Mouse (Mus musculus) midbrain, embryonic 14.5 days (tissue): ENCODE measurements around the gene Flrt1. TPM values are rescaled to one million over a fixed set of nuclear protein-coding genes. Genes with fewer than 3 reads are reported as not detected.
A peak's percentile ranks its signal among the peaks of the same experiment; 100 is the strongest.

ENCODE experiments used
- ATAC-seq: fragments of 200-750 bp; cut with Nextera tagmentation; 2 replicates; pipeline ENCODE4 v1.8.0; 2017; ENCODE audit warnings: moderate number of reproducible peaks, moderate library complexity; ENCODE audit not compliant: low FRiP score, low TSS enrichment
- DNase-seq: peaks from one replicate; pipeline ENCODE4 v3.0.0-alpha.2; 2015
- H3K27ac ChIP-seq: fragments of 300-500 bp; sonication (generic); replicated peaks from 2 replicates; pipeline ENCODE4 v1.5.1; 2014; ENCODE audit warnings: mild to moderate bottlenecking, low read depth, low read length, moderate library complexity
- H3K27me3 ChIP-seq: fragments of 300-500 bp; sonication (generic); 2 replicates; pipeline ENCODE4 v1.6.1; 2014; ENCODE audit warnings: low read length, control low read depth, mixed read lengths; ENCODE audit not compliant: control insufficient read depth, insufficient read depth
- H3K36me3 ChIP-seq: fragments of 300-500 bp; sonication (generic); 2 replicates; pipeline ENCODE4 v1.6.1; 2014; ENCODE audit warnings: low read length, control low read depth; ENCODE audit not compliant: control insufficient read depth, insufficient read depth
- H3K4me1 ChIP-seq: fragments of 300-500 bp; sonication (generic); 2 replicates; pipeline ENCODE4 v1.6.1; 2014; ENCODE audit warnings: mild to moderate bottlenecking, antibody characterized with exemption, low read length, control low read depth; ENCODE audit not compliant: control insufficient read depth, insufficient read depth
- H3K4me2 ChIP-seq: fragments of 300-500 bp; sonication (generic); 2 replicates; pipeline ENCODE4 v1.6.1; 2014; ENCODE audit warnings: mild to moderate bottlenecking, low read length, moderate library complexity
- H3K4me3 ChIP-seq: fragments of 300-500 bp; sonication (generic); replicated peaks from 2 replicates; pipeline ENCODE4 v1.5.1; 2014; ENCODE audit warnings: low read depth, low read length
- H3K9ac ChIP-seq: fragments of 300-500 bp; sonication (generic); replicated peaks from 2 replicates; pipeline ENCODE4 v1.6.1; 2014; ENCODE audit warnings: mild to moderate bottlenecking, low read length, moderate library complexity
- H3K9me3 ChIP-seq: fragments of 300-500 bp; sonication (generic); 2 replicates; pipeline ENCODE4 v1.6.1; 2016; ENCODE audit warnings: low read length, control low read depth, mixed read lengths; ENCODE audit not compliant: control insufficient read depth
- WGBS: fragments of 180-500 bp; shearing (Covaris S2); extraction: QIAGEN DNeasy Blood & Tissue Kit; methylation state at CpG from one replicate; pipeline ENCODE4 v1.1.7; 2014; 5-methylcytosine and 5-hydroxymethylcytosine counted together
- polyA plus RNA-seq: library from polyadenylated mRNA; unstranded; fragments of >200 nt; fragmentation: Nextera tagmentation; extraction: Ambion mirVana; gene quantifications from 2 replicates; pipeline ENCODE4 v1.2.1, GENCODE M21; 2014

Flrt1 gene
- polyA plus RNA-seq, 1 experiment from 2014 or later = 10.2 TPM

GRCm38 (mm10) chr19:7136714-7137498, 31.4 kb upstream of the Flrt1 start:
- Histone ChIP-seq H3K9ac (no peak overlapping the region), H3K27ac (no peak overlapping the region), H3K4me3 (no peak overlapping the region), H3K4me1 (peaks cover 89% of the 10 kb centered on the region), H3K9me3 (no peaks in the 10 kb centered on the region), H3K27me3 (no peaks in the 10 kb centered on the region), H3K36me3 (no peaks in the 10 kb centered on the region), H3K4me2 (no peak overlapping the region)
- DNase-seq = no peak
- ATAC-seq = no peak
- 32% methylated on average over 14 of the region's 14 CpGs for WGBS

GRCm38 (mm10) chr19:7136016-7136415, 30.5 kb upstream of the Flrt1 start:
- 11% methylated on average over 9 of the region's 9 CpGs for WGBS
- H3K4me2 ChIP-seq = no peak overlapping the region
- H3K9ac ChIP-seq = no peak overlapping the region
- H3K9me3 ChIP-seq = no peaks in the 10 kb centered on the region
- H3K36me3 ChIP-seq = no peaks in the 10 kb centered on the region
- DNase-seq = peak; percentile 56
- H3K4me1 ChIP-seq = peaks cover 80% of the 10 kb centered on the region
- H3K27ac ChIP-seq = peak overlapping the region; percentile 67; the same call in 1 of the 2 replicates
- ATAC-seq = no peak
- H3K4me3 ChIP-seq = no peak overlapping the region
- H3K27me3 ChIP-seq = no peaks in the 10 kb centered on the region

GRCm38 (mm10) chr19:7135525-7135924, 30.0 kb upstream of the Flrt1 start:
- H3K4me2 ChIP-seq = no peak overlapping the region
- 3% methylated on average over 9 of the region's 9 CpGs for WGBS
- peaks cover 75% of the 10 kb centered on the region for H3K4me1 ChIP-seq
- no peaks in the 10 kb centered on the region for H3K27me3 ChIP-seq
- ATAC-seq (peak; percentile 57), DNase-seq (peak; percentile 65)
- H3K9ac ChIP-seq = no peak overlapping the region
- H3K27ac ChIP-seq = peak overlapping the region; percentile 67; the same call in 1 of the 2 replicates
- H3K36me3 ChIP-seq = no peaks in the 10 kb centered on the region
- H3K9me3 ChIP-seq = no peaks in the 10 kb centered on the region
- H3K4me3 ChIP-seq = no peak overlapping the region

- Histone ChIP-seq H3K9ac (peak overlapping the region; percentile 27; the same call in 1 of the 2 replicates), H3K36me3 (no peaks in the 10 kb centered on the region), H3K4me3 (no peak overlapping the region), H3K4me1 (peaks cover 67% of the 10 kb centered on the region), H3K27me3 (no peaks in the 10 kb centered on the region), H3K9me3 (no peaks in the 10 kb centered on the region), H3K4me2 (peak overlapping the region; percentile 18; the same call in 1 of the 2 replicates), H3K27ac (peak overlapping the region; percentile 67)
- ATAC-seq = peak; percentile 62; the same call in 1 of the 2 replicates
- 7% methylated on average over 17 of the region's 17 CpGs for WGBS
- DNase-seq = peak; percentile 71
Observed at GRCm38 (mm10) chr19:7134631-7135091, 29.1 kb upstream of the Flrt1 start.

GRCm38 (mm10) chr19:7133436-7133835, 27.9 kb upstream of the Flrt1 start:
- 78% methylated on average over 9 of the region's 9 CpGs for WGBS
- Histone ChIP-seq H3K27ac (no peak overlapping the region), H3K4me2 (no peak overlapping the region), H3K4me3 (no peak overlapping the region), H3K36me3 (no peaks in the 10 kb centered on the region), H3K9me3 (no peaks in the 10 kb centered on the region), H3K27me3 (no peaks in the 10 kb centered on the region), H3K4me1 (peaks cover 68% of the 10 kb centered on the region), H3K9ac (no peak overlapping the region)
- DNase-seq = no peak
- no peak for ATAC-seq

- H3K36me3 ChIP-seq = no peaks in the 10 kb centered on the region
- no peak overlapping the region for H3K9ac ChIP-seq
- peaks cover 39% of the 10 kb centered on the region for H3K4me1 ChIP-seq
- DNase-seq = no peak
- ATAC-seq = no peak
- H3K9me3 ChIP-seq = no peaks in the 10 kb centered on the region
- no peak overlapping the region for H3K4me2 ChIP-seq
- no peak overlapping the region for H3K4me3 ChIP-seq
- no peak overlapping the region for H3K27ac ChIP-seq
- H3K27me3 ChIP-seq = no peaks in the 10 kb centered on the region
- 82% methylated on average over 11 of the region's 11 CpGs for WGBS
Observed at GRCm38 (mm10) chr19:7130317-7130716, 24.8 kb upstream of the Flrt1 start.

- Histone ChIP-seq H3K27ac (peak overlapping the region; percentile 57), H3K9me3 (no peaks in the 10 kb centered on the region), H3K36me3 (no peaks in the 10 kb centered on the region), H3K9ac (no peak overlapping the region), H3K4me2 (no peak overlapping the region), H3K4me3 (no peak overlapping the region), H3K27me3 (no peaks in the 10 kb centered on the region), H3K4me1 (peaks cover 24% of the 10 kb centered on the region)
- 29% methylated on average over 19 of the region's 19 CpGs for WGBS
- ATAC-seq (peak; percentile 56; the same call in 1 of the 2 replicates), DNase-seq (peak; percentile 77)
Observed at GRCm38 (mm10) chr19:7128551-7129475, 23.3 kb upstream of the Flrt1 start.

GRCm38 (mm10) chr19:7126933-7127332, 21.4 kb upstream of the Flrt1 start:
- Histone ChIP-seq H3K36me3 (no peaks in the 10 kb centered on the region), H3K27ac (no peak overlapping the region), H3K27me3 (no peaks in the 10 kb centered on the region), H3K4me2 (no peak overlapping the region), H3K9ac (no peak overlapping the region), H3K4me1 (peaks cover 28% of the 10 kb centered on the region), H3K9me3 (no peaks in the 10 kb centered on the region), H3K4me3 (no peak overlapping the region)
- ATAC-seq = no peak
- WGBS = 73% methylated on average over 2 of the region's 2 CpGs
- DNase-seq = no peak
